Mouse (Mus musculus): ENCODE results near the gene Herc6. TPM values are rescaled to one million over a fixed set of nuclear protein-coding genes. Genes with fewer than 3 reads are reported as not detected.

Herc6 gene
- total and polyA plus RNA-seq, 3 experiments, result 2.4 to 5.1 TPM; not detected in 1

GRCm38 (mm10) chr6:57702743-57703499 is 122.1 kb downstream of the Herc6 start:
- TF ChIP-seq ZNF384 (IDR thresholded peaks at IDR 0.05; ENCODE audit: low read depth, low read length) (no peak), E2F4 (IDR thresholded peaks at IDR 0.05; ENCODE audit: borderline replicate concordance, low read depth, low read length) (peak; percentile 66; the same call in 1 of the 2 replicates), SIN3A (IDR thresholded peaks at IDR 0.05; ENCODE audit: low read length) (peak; percentile 87), NRF1 (IDR thresholded peaks at IDR 0.05; ENCODE audit: insufficient read depth, low read depth, low read length, poor library complexity, severe bottlenecking) (peak; percentile 33; the same call in 1 of the 2 replicates), ELF1 (IDR thresholded peaks at IDR 0.05; ENCODE audit: low read depth, low read length) (peak; percentile 48), JUND (IDR thresholded peaks at IDR 0.05; ENCODE audit: low read depth, low read length) (no peak), ZKSCAN1 (IDR thresholded peaks at IDR 0.05; ENCODE audit: low read depth, low read length) (no peak), BHLHE40 (IDR thresholded peaks at IDR 0.05; ENCODE audit: borderline replicate concordance, low read depth, low read length) (no peak), SMC3 (IDR thresholded peaks at IDR 0.05; ENCODE audit: low read depth, low read length) (0 out of 2 replicates have a peak, but pooled peaks have one; percentile 16), HCFC1 (IDR thresholded peaks at IDR 0.05; ENCODE audit: low read depth, low read length) (peak; percentile 78), CHD1 (IDR thresholded peaks at IDR 0.05; ENCODE audit: low read depth, low read length) (peak; percentile 97; the same call in 1 of the 2 replicates), RAD21 (IDR thresholded peaks at IDR 0.05; ENCODE audit: low read depth, low read length) (no peak), POLR2A (IDR thresholded peaks at IDR 0.05; ENCODE audit: control insufficient read depth in 1 of 2, insufficient read depth in 1 of 2, low read depth in 1 of 2, low read length in 2 of 2, poor library complexity in 1 of 2) (peak; percentile 79 to 83), POLR2AphosphoS5 (IDR thresholded peaks at IDR 0.05; ENCODE audit: borderline replicate concordance, low read depth, low read length) (no peak), USF2 (IDR thresholded peaks at IDR 0.05; ENCODE audit: borderline replicate concordance in 1 of 2, insufficient read depth in 1 of 2, low read depth in 1 of 2, low read length in 2 of 2) (no peak), MAFK (IDR thresholded peaks at IDR 0.05; ENCODE audit: borderline replicate concordance, low read depth, low read length) (no peak), ETS1 (IDR thresholded peaks at IDR 0.05; ENCODE audit: low read depth, low read length) (peak; percentile 61), ZMIZ1 (IDR thresholded peaks at IDR 0.05; ENCODE audit: low read depth, low read length) (peak; percentile 93), MYB (IDR thresholded peaks at IDR 0.05; ENCODE audit: low read depth, low read length) (peak; percentile 52), RCOR1 (IDR thresholded peaks at IDR 0.05; ENCODE audit: low read depth, low read length) (0 out of 2 replicates have a peak, but pooled peaks have one; percentile 11), MAZ (IDR thresholded peaks at IDR 0.05; ENCODE audit: low read depth, low read length) (peak; percentile 66; the same call in 1 of the 2 replicates), EP300 (IDR thresholded peaks at IDR 0.05; ENCODE audit: low read depth in 1 of 2, low read length in 2 of 2) (peak in 1 of 2 experiments; percentile 49; a peak in 1 of 4 replicates), TBP (IDR thresholded peaks at IDR 0.05; ENCODE audit: low read depth, low read length) (peak; percentile 83), CTCF (IDR thresholded peaks at IDR 0.05 in 2 of 3, conservative IDR thresholded peaks at IDR 0.05 in 1 of 3; ENCODE audit: control insufficient read depth in 1 of 3, insufficient read depth in 1 of 3, low read depth in 2 of 3, low read length in 3 of 3, poor library complexity in 1 of 3, severe bottlenecking in 1 of 3) (no peak), MXI1 (IDR thresholded peaks at IDR 0.05; ENCODE audit: low read depth, low read length) (peak; percentile 66; the same call in 1 of the 2 replicates), NELFE (IDR thresholded peaks at IDR 0.05; ENCODE audit: low read depth, low read length) (peak; percentile 82), TCF12 (IDR thresholded peaks at IDR 0.05; ENCODE audit: low read depth, low read length) (peak; percentile 72), MAX (IDR thresholded peaks at IDR 0.05; ENCODE audit: low read length) (no peak), MYC (IDR thresholded peaks at IDR 0.05; ENCODE audit: low read depth, low read length) (no peak), POLR2AphosphoS2 (IDR thresholded peaks at IDR 0.05; ENCODE audit: low read length) (peak; percentile 82; the same call in 1 of the 2 replicates), KAT2A (conservative IDR thresholded peaks at IDR 0.05; ENCODE audit: low read depth, low read length) (peak; percentile 49; the same call in 1 of the 2 replicates), USF1 (IDR thresholded peaks at IDR 0.05; ENCODE audit: low read depth, low read length) (peak; percentile 48; the same call in 1 of the 2 replicates)
- Histone ChIP-seq H3K27ac (ENCODE audit: control insufficient read depth, low read depth, low read length) (peak overlapping the region; percentile 78), H3K4me1 (ENCODE audit: control insufficient read depth in 1 of 2, insufficient read depth in 2 of 2, low read length in 2 of 2) (peaks cover 2 to 8% of the 10 kb centered on the region in 2 experiments; a peak in 2 of 4 replicates), H3K27me3 (ENCODE audit: control insufficient read depth in 1 of 2, insufficient read depth in 2 of 2, low read length in 2 of 2) (no peaks in the 10 kb centered on the region), H3K79me2 (ENCODE audit: control insufficient read depth, insufficient read depth, low read length, poor library complexity) (peaks cover 3% of the 10 kb centered on the region; the same call in 1 of the 2 replicates), H3K9me3 (replicated peaks; ENCODE audit: insufficient read depth, low read length) (no peaks in the 10 kb centered on the region), H3K9ac (ENCODE audit: control insufficient read depth, low read depth, low read length, poor library complexity, severe bottlenecking) (peak overlapping the region; percentile 89), H3K36me3 (ENCODE audit: control insufficient read depth in 1 of 2, insufficient read depth in 2 of 2, low read length in 2 of 2) (peaks cover 0 to 13% of the 10 kb centered on the region in 2 experiments; a peak in 2 of 4 replicates), H3K4me3 (ENCODE audit: control insufficient read depth in 1 of 2, insufficient read depth in 1 of 2, low read depth in 2 of 2, low read length in 2 of 2) (peak overlapping the region; percentile 79 to 85)
- DNase-seq (ENCODE audit: low read depth, low spot score), result peak; percentile 98

All from MEL (cell line).